10 mouse cellular contexts compared by ENCODE assay signal in the genomic region with DNA sequence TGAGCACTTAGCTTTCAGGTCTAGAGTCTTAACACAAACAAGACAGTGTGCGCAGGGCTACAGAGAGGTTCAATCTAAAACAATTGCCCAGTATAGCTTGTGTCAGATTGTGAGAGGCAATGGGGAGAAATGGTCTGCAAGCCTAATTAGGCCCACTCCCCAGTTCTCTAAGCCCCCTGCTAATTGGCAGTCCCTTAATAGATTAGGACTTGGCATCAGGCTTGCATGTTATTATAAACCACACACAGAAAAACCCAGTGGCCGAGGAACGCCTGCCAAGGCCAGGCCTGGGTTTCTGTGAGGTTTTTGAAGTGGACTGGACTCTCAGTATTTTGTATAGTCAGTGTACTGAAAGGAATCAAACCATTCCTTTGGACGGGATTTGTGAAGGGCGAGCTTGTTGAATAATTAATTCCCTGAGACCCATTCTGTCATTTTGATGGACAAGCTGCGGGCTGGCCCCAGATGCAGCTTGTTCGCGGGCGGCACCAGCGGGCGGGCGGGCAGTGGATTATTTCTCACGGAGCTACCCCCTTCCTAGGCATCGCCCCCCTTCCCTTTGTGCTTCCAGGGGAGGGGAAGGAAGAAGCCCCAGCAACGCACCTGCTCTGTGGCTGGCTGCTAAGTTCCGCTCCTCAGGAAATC. TPM values are rescaled to one million over a fixed set of nuclear protein-coding genes. Genes with fewer than 3 reads are reported as not detected.
A peak's percentile ranks its signal among the peaks of the same experiment; 100 is the strongest.
DNase-seq lines count a peak whose midpoint lies in the region; ATAC-seq lines count a peak whose summit lies in the region.
"Had no signal": no experiment of that assay in that cellular context is flagged by ENCODE, and none has a peak within 500 bp of the region (broad histone marks: within the 10 kb centered on the region; RNA-seq: fewer than 3 reads in every experiment).

No protein-coding gene starts in this region.

- no peak for ATAC-seq in limb, embryonic 12.5 days (ENCODE audit: insufficient number of reproducible peaks, insufficient read depth, low FRiP score, low TSS enrichment, low read depth)
- no peak for ATAC-seq in CD4-positive, CD25-positive, alpha-beta regulatory T cell, adult 4 months

- peaks cover 51% of the 10 kb centered on the region for H3K4me1 ChIP-seq in limb, embryonic 12.5 days (replicated peaks)
- peaks cover 41% of the 10 kb centered on the region for H3K4me1 ChIP-seq in limb, embryonic 10.5 days
- H3K4me1 ChIP-seq: liver, embryonic 15.5 days had no signal

- H3K27me3 ChIP-seq in limb, embryonic 12.5 days, result no peaks in the 10 kb centered on the region
- H3K27me3 ChIP-seq in limb, embryonic 10.5 days (ENCODE audit: low read depth, poor library complexity, severe bottlenecking), result no peaks in the 10 kb centered on the region
- H3K27me3 ChIP-seq: liver, embryonic 15.5 days had no signal

- no peaks in the 10 kb centered on the region for H3K9me3 ChIP-seq in limb, embryonic 12.5 days
- H3K9me3 ChIP-seq in limb, embryonic 10.5 days (replicated peaks), result no peaks in the 10 kb centered on the region
- H3K9me3 ChIP-seq: liver, embryonic 15.5 days had no signal

- no peak overlapping the region for H3K9ac ChIP-seq in limb, embryonic 12.5 days (replicated peaks)
- H3K9ac ChIP-seq: liver, embryonic 15.5 days had no signal

- H3K4me2 ChIP-seq in limb, embryonic 12.5 days, result no peak overlapping the region
- H3K4me2 ChIP-seq: liver, embryonic 15.5 days had no signal

- DNase-seq in limb, embryonic 10.5 days (ENCODE audit: low spot score), result no peak
- DNase-seq in frontal cortex, adult 2 months (ENCODE audit: extremely low spot score in 1 of 2, low spot score in 1 of 2), result peak; percentile 66 to 69
- peak; percentile 25 to 33 for DNase-seq in left cerebral cortex, postnatal 36 days (ENCODE audit: low spot score in 2 of 2)
- peak; percentile 48 for DNase-seq in right cerebral cortex, postnatal 4 days
- DNase-seq in kidney, postnatal 10 days, result no peak
- DNase-seq in urinary bladder, postnatal 36 days (ENCODE audit: low spot score in 2 of 2), result no peak

- 38% methylated on average over 16 of the region's 16 CpGs for WGBS in limb, embryonic 12.5 days
- 40% methylated on average over 16 of the region's 16 CpGs for WGBS in limb, embryonic 10.5 days

- H3K4me3 ChIP-seq in limb, embryonic 12.5 days (replicated peaks), result no peak overlapping the region
- H3K4me3 ChIP-seq in limb, embryonic 10.5 days, result no peak overlapping the region
- H3K4me3 ChIP-seq: liver, embryonic 15.5 days had no signal

- intact Hi-C loops in left cerebral cortex, postnatal 36 days (cut with DNase I), result no loop called here

- H3K36me3 ChIP-seq in limb, embryonic 12.5 days, result peaks cover 42% of the 10 kb centered on the region
- peaks cover 72% of the 10 kb centered on the region for H3K36me3 ChIP-seq in limb, embryonic 10.5 days
- H3K36me3 ChIP-seq: liver, embryonic 15.5 days had no signal

- H3K27ac ChIP-seq in limb, embryonic 12.5 days, result 0 out of 2 replicates have a peak overlapping the region, but pooled peaks have one; percentile 29
- no peak overlapping the region for H3K27ac ChIP-seq in limb, embryonic 10.5 days
- H3K27ac ChIP-seq: liver, embryonic 15.5 days had no signal

RNA-seq across cellular contexts. Expression of a gene that starts 24.0 kb away (rescaled TPM):
- 96.0 and 110 TPM in 2 replicates for polyA plus RNA-seq in limb, embryonic 12.5 days (2016; fragmentation: Nextera tagmentation; extraction: Ambion mirVana)
- 58.9 and 75.2 TPM in 2 replicates for polyA plus RNA-seq in limb, embryonic 10.5 days (2016; fragmentation: Nextera tagmentation; extraction: Ambion mirVana)
- 200 and 237 TPM in 2 replicates for polyA plus RNA-seq in frontal cortex, adult 2 months (2012; rRNA removed)
- total RNA-seq in left cerebral cortex, postnatal 36 days (2021), result 100 to 1,000 TPM; 153 to 173 TPM
- polyA plus RNA-seq in CD4-positive, CD25-positive, alpha-beta regulatory T cell, adult 4 months (2017; shearing (Covaris generic)), result under 1 TPM in 1 of 2 experiments, not detected in 1; 0.24 TPM
- total RNA-seq: MEL had no signal

Comparison
In these comparisons a context has a peak if more than half of its experiments do, and no peak if none do; other contexts are left out.
1. DNase-seq: peak in frontal cortex, adult 2 months (2 of 2), left cerebral cortex, postnatal 36 days (2 of 2) and right cerebral cortex, postnatal 4 days (single experiment); none in limb, embryonic 10.5 days (single experiment), kidney, postnatal 10 days (single experiment) and urinary bladder, postnatal 36 days (0 of 2).
2. RNA of a gene that starts 24.0 kb away (polyA plus RNA-seq): 200 to 237 TPM in frontal cortex, adult 2 months, 96.0 to 110 TPM in limb, embryonic 12.5 days and 58.9 to 75.2 TPM in limb, embryonic 10.5 days; 0.24 TPM in CD4-positive, CD25-positive, alpha-beta regulatory T cell, adult 4 months; every median in the first group is over 10 times any median in the second.